Mouse (Mus musculus): ENCODE results near the gene Oxt. TPM values are rescaled to one million over a fixed set of nuclear protein-coding genes. Genes with fewer than 3 reads are reported as not detected.

The Oxt gene
- not detected in 2 replicates for polyA plus RNA-seq (2015; fragmentation: Nextera tagmentation; extraction: Ambion mirVana)

DNA sequence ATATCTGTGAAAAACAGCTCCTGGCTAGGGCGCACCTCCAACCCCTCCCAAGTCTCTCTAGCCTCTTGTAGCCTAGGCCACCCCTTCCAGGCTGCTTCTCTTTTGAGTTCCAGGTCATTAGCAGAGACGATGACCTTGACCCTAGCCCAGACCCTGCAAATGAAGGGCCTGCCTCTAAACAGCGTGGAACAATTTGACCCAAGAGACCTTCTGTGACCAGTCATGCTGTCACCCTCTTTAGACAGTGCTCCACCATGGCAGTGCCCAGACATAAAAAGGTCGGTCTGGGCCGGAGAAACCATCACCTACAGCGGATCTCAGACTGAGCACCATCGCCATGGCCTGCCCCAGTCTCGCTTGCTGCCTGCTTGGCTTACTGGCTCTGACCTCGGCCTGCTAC is at the start of gene Oxt:
Oxt (plus strand) TSS at position 301 of the 400 bp plus-strand sequence.
- no peaks in the 10 kb centered on the region for H3K9me3 ChIP-seq
- H3K27ac ChIP-seq (replicated peaks) = no peak within 1 kb of the TSS
- H3K4me3 ChIP-seq = peak within 1 kb of the TSS; percentile 50
- WGBS = 44% methylated on average over 9 of the region's 9 CpGs
- H3K27me3 ChIP-seq (replicated peaks) = peaks cover 78% of the 10 kb centered on the region
- no peaks in the 10 kb centered on the region for H3K36me3 ChIP-seq
- no peak for ATAC-seq (ENCODE audit: extremely low read depth, insufficient number of reproducible peaks, low FRiP score, low TSS enrichment)
- H3K9ac ChIP-seq = peak within 1 kb of the TSS; percentile 70
- H3K4me1 ChIP-seq = peaks cover 29% of the 10 kb centered on the region
- H3K4me2 ChIP-seq = peak within 1 kb of the TSS; percentile 74

DNA sequence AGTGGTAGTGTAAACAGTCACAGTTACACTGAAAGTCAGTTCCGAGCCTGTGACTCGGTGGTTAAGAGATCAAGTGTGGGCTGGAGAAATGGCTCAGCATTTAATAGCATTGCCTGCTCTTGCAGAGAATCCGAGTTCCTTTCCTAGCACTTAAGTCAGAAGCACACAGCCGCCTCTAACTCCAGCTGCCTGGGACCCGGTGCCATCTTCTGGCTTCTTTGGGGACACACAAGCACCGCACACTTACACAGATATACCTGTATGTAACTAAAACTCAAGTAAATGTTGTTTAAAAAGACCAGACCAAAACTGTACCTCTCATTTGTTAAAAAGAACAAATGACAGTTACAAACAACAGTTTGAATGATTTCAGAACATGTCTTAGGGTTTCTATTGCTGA is 47.5 kb upstream of the Oxt start:
- H3K36me3 ChIP-seq = peaks cover 80% of the 10 kb centered on the region
- H3K9me3 ChIP-seq = no peaks in the 10 kb centered on the region
- H3K4me3 ChIP-seq = no peak overlapping the region
- WGBS = 83% methylated on average over 6 of the region's 6 CpGs
- no peak for ATAC-seq (ENCODE audit: extremely low read depth, insufficient number of reproducible peaks, low FRiP score, low TSS enrichment)
- H3K4me1 ChIP-seq = peaks cover 5% of the 10 kb centered on the region
- H3K9ac ChIP-seq = no peak overlapping the region
- no peak overlapping the region for H3K4me2 ChIP-seq
- no peak overlapping the region for H3K27ac ChIP-seq (replicated peaks)
- H3K27me3 ChIP-seq (replicated peaks) = no peaks in the 10 kb centered on the region

DNA sequence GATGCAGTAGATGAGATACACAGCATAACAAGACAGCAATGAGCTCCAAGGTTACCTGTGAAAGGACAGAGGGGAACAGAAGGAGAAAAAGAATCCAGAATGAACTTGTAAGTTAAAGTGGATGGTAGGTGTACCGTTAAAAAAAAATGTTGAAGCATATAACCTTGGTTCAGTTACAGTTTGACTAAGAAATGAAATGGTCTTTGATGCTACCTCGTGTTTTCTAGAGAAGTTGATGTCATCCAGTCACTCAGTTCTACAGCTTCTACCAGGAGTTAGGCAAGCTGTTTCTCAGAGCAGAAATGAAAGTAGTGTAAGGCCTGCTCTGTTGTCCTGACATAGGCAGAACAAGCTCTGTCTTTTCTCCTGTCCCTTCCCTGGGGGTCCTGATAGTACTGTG is 46.7 kb upstream of the Oxt start:
- peaks cover 80% of the 10 kb centered on the region for H3K36me3 ChIP-seq
- H3K27me3 ChIP-seq (replicated peaks) = no peaks in the 10 kb centered on the region
- no peak overlapping the region for H3K27ac ChIP-seq (replicated peaks)
- H3K4me3 ChIP-seq = no peak overlapping the region
- ATAC-seq (ENCODE audit: extremely low read depth, insufficient number of reproducible peaks, low FRiP score, low TSS enrichment) = no peak
- H3K9ac ChIP-seq = no peak overlapping the region
- 86% methylated on average over 2 of the region's 2 CpGs for WGBS
- H3K4me1 ChIP-seq = peaks cover 5% of the 10 kb centered on the region
- no peaks in the 10 kb centered on the region for H3K9me3 ChIP-seq
- no peak overlapping the region for H3K4me2 ChIP-seq

DNA sequence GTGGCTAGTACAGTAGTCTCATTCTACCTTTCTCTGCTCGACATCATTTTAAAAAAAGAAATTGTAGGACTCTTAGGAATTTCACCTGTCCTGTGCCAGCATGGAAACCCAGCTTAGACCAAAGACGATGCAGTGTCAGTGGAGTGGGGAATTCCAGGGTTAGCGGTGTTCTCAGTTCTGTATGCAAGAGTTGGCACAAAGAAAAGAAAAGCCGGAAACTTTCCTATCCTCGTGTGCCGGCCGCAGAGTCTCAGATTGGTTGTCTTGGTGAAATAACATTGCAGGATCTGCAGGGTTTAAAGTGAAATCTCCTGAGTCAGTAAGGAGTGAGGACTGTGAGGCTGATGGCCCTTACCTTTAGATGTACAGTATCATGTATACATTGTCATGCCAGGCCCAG is 46.0 kb upstream of the Oxt start:
- Histone ChIP-seq H3K4me2 (no peak overlapping the region), H3K27me3 (replicated peaks) (no peaks in the 10 kb centered on the region), H3K36me3 (peaks cover 82% of the 10 kb centered on the region), H3K9ac (no peak overlapping the region), H3K9me3 (no peaks in the 10 kb centered on the region), H3K27ac (replicated peaks) (no peak overlapping the region), H3K4me1 (peaks cover 5% of the 10 kb centered on the region), H3K4me3 (no peak overlapping the region)
- no peak for ATAC-seq (ENCODE audit: extremely low read depth, insufficient number of reproducible peaks, low FRiP score, low TSS enrichment)
- WGBS = 88% methylated on average over 7 of the region's 7 CpGs

DNA sequence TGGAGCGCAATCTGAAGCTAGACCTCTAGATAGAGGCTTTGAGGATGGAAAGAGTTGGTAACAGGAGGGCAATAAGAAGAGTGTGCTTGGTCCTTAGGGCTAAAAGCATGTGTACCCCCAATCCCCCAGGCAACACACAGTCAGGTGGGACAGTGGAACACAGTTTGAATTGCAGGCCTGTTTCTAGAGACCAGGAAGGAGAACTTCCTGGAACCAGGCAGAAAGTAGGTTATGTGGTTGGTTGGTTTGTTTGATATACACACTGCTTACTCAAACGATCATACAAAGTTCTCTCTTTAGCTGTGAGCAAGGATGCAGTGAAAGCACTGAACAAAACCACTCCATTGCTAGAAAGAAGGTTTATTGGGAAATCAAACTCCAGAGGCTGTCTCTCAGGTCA is 43.8 kb upstream of the Oxt start:
- Histone ChIP-seq H3K9me3 (no peaks in the 10 kb centered on the region), H3K9ac (no peak overlapping the region), H3K4me2 (no peak overlapping the region), H3K4me3 (no peak overlapping the region), H3K36me3 (peaks cover 82% of the 10 kb centered on the region), H3K27me3 (replicated peaks) (no peaks in the 10 kb centered on the region), H3K4me1 (peaks cover 5% of the 10 kb centered on the region), H3K27ac (replicated peaks) (no peak overlapping the region)
- WGBS = 82% methylated on average over 2 of the region's 2 CpGs
- no peak for ATAC-seq (ENCODE audit: extremely low read depth, insufficient number of reproducible peaks, low FRiP score, low TSS enrichment)

DNA sequence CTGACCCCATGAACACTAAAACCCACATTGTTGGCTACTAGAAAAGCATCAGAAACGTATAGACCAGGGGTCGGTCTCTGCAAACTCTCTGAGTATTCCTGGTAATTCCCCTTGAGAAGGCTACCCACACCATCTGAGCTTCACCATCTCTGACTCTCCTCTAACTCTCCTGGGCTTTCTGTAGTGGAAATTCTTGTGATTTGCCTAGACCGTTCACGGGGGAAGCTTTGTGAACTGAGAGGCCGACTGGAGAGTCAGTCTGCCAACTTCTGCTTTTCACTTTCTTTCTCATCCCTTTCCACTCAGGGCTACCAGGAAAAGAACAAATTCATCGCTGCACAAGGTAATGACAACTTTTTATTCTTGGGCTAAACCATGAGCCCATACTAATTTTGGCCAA is 41.0 kb upstream of the Oxt start:
- H3K9ac ChIP-seq = no peak overlapping the region
- no peak overlapping the region for H3K27ac ChIP-seq (replicated peaks)
- ATAC-seq (ENCODE audit: extremely low read depth, insufficient number of reproducible peaks, low FRiP score, low TSS enrichment) = no peak
- no peaks in the 10 kb centered on the region for H3K9me3 ChIP-seq
- H3K27me3 ChIP-seq (replicated peaks) = no peaks in the 10 kb centered on the region
- H3K36me3 ChIP-seq = peaks cover 89% of the 10 kb centered on the region
- H3K4me3 ChIP-seq = no peak overlapping the region
- 83% methylated on average over 6 of the region's 6 CpGs for WGBS
- no peak overlapping the region for H3K4me2 ChIP-seq
- H3K4me1 ChIP-seq = no peaks in the 10 kb centered on the region

DNA sequence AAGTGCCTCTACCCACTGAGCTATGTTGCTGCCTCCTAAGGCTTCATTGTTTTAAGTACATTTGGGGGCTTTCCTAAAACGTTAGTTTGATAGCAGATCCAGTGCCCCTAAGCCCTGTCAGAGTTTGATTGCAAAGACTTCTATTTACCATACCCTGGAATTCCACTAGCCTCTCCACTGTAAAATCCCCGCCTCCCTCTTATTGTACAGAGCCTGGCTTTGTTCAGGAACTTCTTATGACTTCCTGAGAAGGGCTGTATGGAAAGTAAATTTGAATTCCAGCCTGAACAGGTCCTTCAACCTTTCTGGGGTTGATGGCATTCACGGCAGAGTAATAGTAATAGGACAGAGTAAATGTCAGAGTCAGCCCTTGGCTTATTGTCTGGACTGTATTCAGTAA is 39.1 kb upstream of the Oxt start:
- Histone ChIP-seq H3K36me3 (peaks cover 95% of the 10 kb centered on the region), H3K4me1 (no peaks in the 10 kb centered on the region), H3K4me3 (no peak overlapping the region), H3K27me3 (replicated peaks) (no peaks in the 10 kb centered on the region), H3K9ac (no peak overlapping the region), H3K9me3 (no peaks in the 10 kb centered on the region), H3K27ac (replicated peaks) (no peak overlapping the region), H3K4me2 (no peak overlapping the region)
- WGBS = 72% methylated on average over 3 of the region's 3 CpGs
- ATAC-seq (ENCODE audit: extremely low read depth, insufficient number of reproducible peaks, low FRiP score, low TSS enrichment) = no peak

DNA sequence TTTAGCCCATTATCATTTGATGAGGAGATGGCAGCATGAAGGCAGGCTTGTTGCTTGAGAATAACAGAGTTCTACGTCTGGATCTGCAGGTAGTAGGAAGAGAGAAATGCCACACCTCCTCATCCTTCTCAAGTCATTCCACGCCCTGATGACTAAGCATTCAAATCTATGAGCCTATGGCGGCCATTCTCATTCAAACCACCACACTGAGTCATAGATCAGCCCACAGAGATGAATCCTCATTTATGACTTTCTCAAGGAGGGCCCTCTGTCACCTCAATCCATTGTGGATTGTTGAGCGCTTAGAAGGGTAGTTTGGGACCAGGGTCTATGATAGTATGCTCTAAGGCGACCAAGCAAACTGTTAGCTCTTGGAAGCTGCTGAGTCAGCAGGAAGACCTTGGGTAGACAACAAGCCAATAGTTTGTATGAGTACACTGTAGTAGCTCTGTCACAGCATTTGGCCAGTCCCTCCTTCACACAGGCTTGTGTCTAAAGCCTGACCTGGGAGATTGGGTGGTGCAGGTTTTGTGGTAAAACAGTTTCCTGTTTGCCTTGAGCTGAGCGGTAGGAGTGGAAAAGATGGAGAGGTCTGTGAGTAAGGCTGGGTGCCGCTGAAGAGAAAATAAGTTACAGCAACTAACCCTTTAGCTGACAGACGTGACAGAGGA is 37.0 kb upstream of the Oxt start:
- Histone ChIP-seq H3K4me1 (no peaks in the 10 kb centered on the region), H3K36me3 (peaks cover 96% of the 10 kb centered on the region), H3K9me3 (no peaks in the 10 kb centered on the region), H3K27me3 (replicated peaks) (no peaks in the 10 kb centered on the region), H3K9ac (no peak overlapping the region), H3K4me3 (no peak overlapping the region), H3K27ac (replicated peaks) (no peak overlapping the region), H3K4me2 (no peak overlapping the region)
- no peak for ATAC-seq (ENCODE audit: extremely low read depth, insufficient number of reproducible peaks, low FRiP score, low TSS enrichment)
- 87% methylated on average over 8 of the region's 8 CpGs for WGBS

DNA sequence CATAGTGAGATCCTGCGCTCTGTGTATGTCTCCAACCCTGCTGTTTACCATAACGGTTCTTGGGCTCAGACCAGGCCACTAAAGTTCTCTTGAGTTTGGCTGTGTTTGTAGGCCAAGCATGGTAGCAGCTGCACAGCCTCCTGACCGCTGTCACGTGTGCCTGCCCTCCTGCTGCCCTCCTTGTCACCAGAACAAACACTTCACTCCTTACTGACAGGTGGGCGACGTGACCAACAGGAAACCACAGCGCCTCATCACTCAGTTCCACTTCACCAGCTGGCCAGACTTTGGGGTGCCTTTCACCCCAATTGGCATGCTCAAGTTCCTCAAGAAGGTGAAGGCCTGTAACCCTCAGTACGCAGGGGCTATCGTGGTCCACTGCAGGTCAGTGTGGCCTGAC is 35.7 kb upstream of the Oxt start:
- Histone ChIP-seq H3K4me1 (no peaks in the 10 kb centered on the region), H3K4me2 (no peak overlapping the region), H3K27ac (replicated peaks) (no peak overlapping the region), H3K27me3 (replicated peaks) (no peaks in the 10 kb centered on the region), H3K9me3 (no peaks in the 10 kb centered on the region), H3K4me3 (no peak overlapping the region), H3K9ac (no peak overlapping the region), H3K36me3 (peaks cover 96% of the 10 kb centered on the region)
- ATAC-seq (ENCODE audit: extremely low read depth, insufficient number of reproducible peaks, low FRiP score, low TSS enrichment) = no peak
- WGBS = 88% methylated on average over 9 of the region's 9 CpGs

DNA sequence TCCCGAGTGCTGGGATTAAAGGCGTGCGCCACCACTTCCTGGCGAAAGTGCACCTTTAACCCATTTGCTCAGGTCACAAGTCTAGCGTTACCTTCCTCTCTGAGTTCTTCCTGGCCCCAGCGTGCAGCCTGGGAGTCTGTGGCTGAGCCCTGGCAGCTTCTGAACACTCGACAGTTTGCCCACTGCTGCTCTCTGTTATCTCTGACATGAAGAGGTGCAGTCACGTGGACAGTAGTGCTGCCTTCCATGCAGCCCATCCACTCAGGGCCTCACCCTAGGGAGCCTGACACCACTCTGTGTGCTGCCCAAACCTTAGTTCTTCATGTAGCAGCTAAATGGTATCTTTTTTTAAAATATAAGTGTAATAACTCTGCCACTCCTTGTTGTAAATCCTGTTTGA is 29.0 kb upstream of the Oxt start:
- H3K9me3 ChIP-seq = no peaks in the 10 kb centered on the region
- no peaks in the 10 kb centered on the region for H3K27me3 ChIP-seq (replicated peaks)
- peaks cover 100% of the 10 kb centered on the region for H3K36me3 ChIP-seq
- 60% methylated on average over 8 of the region's 8 CpGs for WGBS
- H3K4me1 ChIP-seq = peaks cover 8% of the 10 kb centered on the region; the same call in 1 of the 2 replicates
- ATAC-seq (ENCODE audit: extremely low read depth, insufficient number of reproducible peaks, low FRiP score, low TSS enrichment) = peak; percentile 45; the same call in 1 of the 2 replicates
- H3K27ac ChIP-seq (replicated peaks) = no peak overlapping the region; the same call in 1 of the 2 replicates
- H3K9ac ChIP-seq = no peak overlapping the region
- H3K4me3 ChIP-seq = no peak overlapping the region
- no peak overlapping the region for H3K4me2 ChIP-seq

DNA sequence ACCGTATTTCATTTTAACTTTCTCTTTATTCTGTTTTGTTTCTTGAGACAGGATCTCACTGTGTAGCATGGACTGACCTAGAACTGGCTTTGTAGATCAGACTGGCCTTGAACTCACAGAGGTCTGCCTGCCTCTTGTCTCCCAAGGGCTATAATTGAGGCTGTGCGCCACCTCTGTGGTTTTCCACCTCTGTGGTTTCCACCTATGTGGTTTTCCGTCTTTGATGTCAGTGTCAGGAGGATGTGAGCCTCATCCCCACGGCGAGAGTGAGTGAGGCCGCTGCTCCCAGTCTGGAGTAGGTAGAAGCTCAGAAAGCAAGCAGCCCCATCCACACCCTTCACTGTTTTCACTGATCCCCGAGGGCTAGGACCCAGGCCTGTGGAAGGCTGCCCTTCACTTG is 21.1 kb upstream of the Oxt start:
- Histone ChIP-seq H3K36me3 (peaks cover 91% of the 10 kb centered on the region), H3K4me2 (no peak overlapping the region), H3K4me1 (no peaks in the 10 kb centered on the region), H3K27me3 (replicated peaks) (no peaks in the 10 kb centered on the region), H3K27ac (replicated peaks) (no peak overlapping the region), H3K9me3 (no peaks in the 10 kb centered on the region), H3K4me3 (no peak overlapping the region), H3K9ac (no peak overlapping the region)
- ATAC-seq (ENCODE audit: extremely low read depth, insufficient number of reproducible peaks, low FRiP score, low TSS enrichment) = no peak
- 87% methylated on average over 7 of the region's 7 CpGs for WGBS

DNA sequence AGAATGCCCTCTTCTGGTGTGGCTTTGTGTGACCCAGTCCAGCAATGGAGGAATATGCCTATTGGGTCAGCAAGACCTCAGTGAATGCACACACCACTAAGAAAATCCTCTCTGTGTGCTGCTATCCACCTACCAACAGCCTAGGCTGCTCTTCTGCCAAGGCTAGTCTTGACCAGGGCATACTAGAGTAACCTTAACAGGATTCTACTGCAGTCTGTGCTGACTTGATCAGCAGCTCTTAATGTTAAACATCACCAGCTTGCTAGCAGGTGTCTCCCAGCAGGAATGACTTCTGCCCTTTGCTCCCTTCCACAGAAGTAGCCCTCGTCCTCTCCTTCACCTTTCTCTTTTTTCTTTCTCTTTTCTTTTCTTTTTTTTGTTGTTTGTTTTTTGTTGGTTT is 19.7 kb upstream of the Oxt start:
- no peaks in the 10 kb centered on the region for H3K4me1 ChIP-seq
- H3K4me3 ChIP-seq = no peak overlapping the region
- no peaks in the 10 kb centered on the region for H3K27me3 ChIP-seq (replicated peaks)
- H3K9ac ChIP-seq = no peak overlapping the region
- H3K36me3 ChIP-seq = peaks cover 80% of the 10 kb centered on the region
- no peaks in the 10 kb centered on the region for H3K9me3 ChIP-seq
- WGBS = 86% methylated on average over 1 of the region's 1 CpGs
- no peak overlapping the region for H3K4me2 ChIP-seq
- no peak overlapping the region for H3K27ac ChIP-seq (replicated peaks)
- ATAC-seq (ENCODE audit: extremely low read depth, insufficient number of reproducible peaks, low FRiP score, low TSS enrichment) = no peak

Data from heart, embryonic 13.5 days (tissue).